ENCODE assay signal across 8 mouse cellular contexts in genomic region chr2:158028354-158028863, GRCm38 (mm10). TPM values are rescaled to one million over a fixed set of nuclear protein-coding genes. Genes with fewer than 3 reads are reported as not detected.
DNase-seq lines count a peak whose midpoint lies in the region; ATAC-seq and TF ChIP-seq lines count a peak whose summit lies in the region.

TSS of gene Tti1 (minus strand) at chr2:158028433.
TSS of gene Rprd1b (plus strand) at chr2:158028497.

- H3K4me2 ChIP-seq in forebrain, embryonic 14.5 days (ENCODE audit: low read length), result peak within 1 kb of the TSS; percentile 91
- H3K4me2 ChIP-seq in neural tube, embryonic 15.5 days, result peak within 1 kb of the TSS; percentile 87

- no peaks in the 10 kb centered on the region for H3K27me3 ChIP-seq in ES-Bruce4 (ENCODE audit: control insufficient read depth, insufficient read depth, low read length, poor library complexity, severe bottlenecking)
- H3K27me3 ChIP-seq in forebrain, embryonic 14.5 days (replicated peaks; ENCODE audit: control insufficient read depth, insufficient read depth, low read length), result no peaks in the 10 kb centered on the region
- no peaks in the 10 kb centered on the region for H3K27me3 ChIP-seq in neural tube, embryonic 15.5 days (replicated peaks)

- peak within 1 kb of the TSS; percentile 68 for H3K27ac ChIP-seq in ES-Bruce4 (ENCODE audit: insufficient read depth, low read length)
- H3K27ac ChIP-seq in forebrain, embryonic 14.5 days (ENCODE audit: low read depth, low read length), result peak within 1 kb of the TSS; percentile 89
- H3K27ac ChIP-seq in neural tube, embryonic 15.5 days (replicated peaks), result peak within 1 kb of the TSS; percentile 94

- H3K4me3 ChIP-seq in ES-Bruce4 (ENCODE audit: low read depth, low read length), result peak within 1 kb of the TSS; percentile 96
- H3K4me3 ChIP-seq in forebrain, embryonic 14.5 days (ENCODE audit: low read depth, low read length), result peak within 1 kb of the TSS; percentile 65
- H3K4me3 ChIP-seq in neural tube, embryonic 15.5 days (replicated peaks), result peak within 1 kb of the TSS; percentile 96

- intact Hi-C loops in heart, postnatal 14 days (cut with DNase I), result no loop called here

- WGBS in forebrain, embryonic 14.5 days, result under 1% methylated on average over 47 of the region's 52 CpGs
- under 1% methylated on average over 48 of the region's 52 CpGs for WGBS in neural tube, embryonic 15.5 days

- TF ChIP-seq EP300 in ES-Bruce4 (IDR thresholded peaks at IDR 0.05; ENCODE audit: insufficient read depth, low read depth, low read length), result peak; percentile 24; the same call in 1 of the 2 replicates

- peak; percentile 81 for ATAC-seq in cerebellum, adult (ENCODE audit: insufficient number of reproducible peaks, low FRiP score, low TSS enrichment)
- ATAC-seq in forebrain, embryonic 14.5 days, result peak; percentile 95
- ATAC-seq in neural tube, embryonic 15.5 days (ENCODE audit: low FRiP score), result peak; percentile 95

- no peaks in the 10 kb centered on the region for H3K36me3 ChIP-seq in ES-Bruce4 (ENCODE audit: control insufficient read depth, insufficient read depth, low read length, poor library complexity, severe bottlenecking)
- H3K36me3 ChIP-seq in forebrain, embryonic 14.5 days (ENCODE audit: control insufficient read depth, insufficient read depth, low read length), result no peaks in the 10 kb centered on the region
- no peaks in the 10 kb centered on the region for H3K36me3 ChIP-seq in neural tube, embryonic 15.5 days

- TF ChIP-seq CTCF in ES-Bruce4 (IDR thresholded peaks at IDR 0.05; ENCODE audit: low read depth, low read length), result no peak

- H3K9me3 ChIP-seq in ES-Bruce4 (replicated peaks; ENCODE audit: control insufficient read depth, insufficient read depth, low read length, poor library complexity, severe bottlenecking), result no peaks in the 10 kb centered on the region
- H3K9me3 ChIP-seq in forebrain, embryonic 14.5 days (replicated peaks; ENCODE audit: control insufficient read depth, low read length), result no peaks in the 10 kb centered on the region
- no peaks in the 10 kb centered on the region for H3K9me3 ChIP-seq in neural tube, embryonic 15.5 days (replicated peaks)

- TF ChIP-seq POLR2A in ES-Bruce4 (IDR thresholded peaks at IDR 0.05; ENCODE audit: insufficient read depth, low read length), result peak; percentile 68

- H3K4me1 ChIP-seq in ES-Bruce4 (ENCODE audit: control insufficient read depth, insufficient read depth, low read length), result peaks cover 3% of the 10 kb centered on the region
- peaks cover 25% of the 10 kb centered on the region for H3K4me1 ChIP-seq in forebrain, embryonic 14.5 days (ENCODE audit: control insufficient read depth, insufficient read depth, low read length)
- peaks cover 46% of the 10 kb centered on the region for H3K4me1 ChIP-seq in neural tube, embryonic 15.5 days

- peak within 1 kb of the TSS; percentile 67 for H3K9ac ChIP-seq in ES-Bruce4 (ENCODE audit: low read depth, poor library complexity, severe bottlenecking)
- H3K9ac ChIP-seq in forebrain, embryonic 14.5 days (ENCODE audit: low read length), result peak within 1 kb of the TSS; percentile 95
- H3K9ac ChIP-seq in neural tube, embryonic 15.5 days (replicated peaks), result peak within 1 kb of the TSS; percentile 96

- peak; percentile 98 for DNase-seq in forebrain, embryonic 14.5 days (ENCODE audit: low spot score)
- DNase-seq in heart, postnatal 14 days, result peak; percentile 90 to 97
- peak; percentile 94 for DNase-seq in layer of hippocampus, adult 11-12 months (ENCODE audit: low spot score)
- peak; percentile 93 to 94 for DNase-seq in lung, adult 18-20 months
- peak; percentile 94 for DNase-seq in testis, postnatal 14 days (ENCODE audit: low spot score)

RNA-seq across cellular contexts. Expression of gene Tti1, which starts in this region (rescaled TPM):
- polyA plus RNA-seq in ES-Bruce4 (2011; ENCODE audit: insufficient read depth, insufficient read length, low read depth, missing spikeins), result 44.6 and 48.5 TPM in 2 replicates
- polyA plus RNA-seq in forebrain, embryonic 14.5 days (2014; fragmentation: Nextera tagmentation; extraction: Ambion mirVana), result 17.5 and 17.6 TPM in 2 replicates
- total RNA-seq in heart, postnatal 14 days (2021), result 10 to 100 TPM; 22.0 to 22.5 TPM
- 14.7 and 17.3 TPM in 2 replicates for polyA plus RNA-seq in neural tube, embryonic 15.5 days (2015; fragmentation: Nextera tagmentation; extraction: Ambion mirVana)

RNA-seq across cellular contexts. Expression of gene Rprd1b, which starts in this region (rescaled TPM):
- polyA plus RNA-seq in ES-Bruce4 (2011; ENCODE audit: insufficient read depth, insufficient read length, low read depth, missing spikeins), result 17.4 and 18.6 TPM in 2 replicates
- polyA plus RNA-seq in forebrain, embryonic 14.5 days (2014; fragmentation: Nextera tagmentation; extraction: Ambion mirVana), result 31.1 and 37.7 TPM in 2 replicates
- 10 to 100 TPM; 29.6 to 31.1 TPM for total RNA-seq in heart, postnatal 14 days (2021)
- polyA plus RNA-seq in neural tube, embryonic 15.5 days (2015; fragmentation: Nextera tagmentation; extraction: Ambion mirVana), result 28.5 and 32.8 TPM in 2 replicates

Comparison
In these comparisons a context has a peak if more than half of its experiments do, and no peak if none do; other contexts are left out.
1. Peak in every context shown above with its lines: DNase-seq, ATAC-seq, H3K4me3 ChIP-seq and H3K27ac ChIP-seq.